Mouse (Mus musculus): ENCODE measurements around the gene Pigo. TPM values are rescaled to one million over a fixed set of nuclear protein-coding genes. Genes with fewer than 3 reads are reported as not detected.
"Not testable (repeated sequence)": the region's sequence is repeated elsewhere in the genome, so short reads cannot be mapped to it uniquely, and the experiment has no call there.

Gene Pigo
- polyA plus RNA-seq, 1 experiment from 2014 or later = 27.8 TPM

GRCm38 (mm10) chr4:43019641-43020465 lies 5.8 kb downstream of the Pigo start:
- Histone ChIP-seq H3K9me3 (no peaks in the 10 kb centered on the region), H3K4me1 (peaks cover 11% of the 10 kb centered on the region), H3K27me3 (no peaks in the 10 kb centered on the region), H3K36me3 (peaks cover 74% of the 10 kb centered on the region), H3K4me3 (no peak overlapping the region), H3K4me2 (no peak overlapping the region), H3K27ac (no peak overlapping the region), H3K9ac (no peak overlapping the region)
- no peak for ATAC-seq (ENCODE audit: insufficient number of reproducible peaks, insufficient read depth, low FRiP score, low TSS enrichment, low read depth)
- 94% methylated on average over 23 of the region's 23 CpGs for WGBS

GRCm38 (mm10) chr4:43019176-43019575 lies 6.4 kb downstream of the Pigo start:
- WGBS = 85% methylated on average over 10 of the region's 10 CpGs
- Histone ChIP-seq H3K4me3 (no peak overlapping the region), H3K9me3 (no peaks in the 10 kb centered on the region), H3K27me3 (no peaks in the 10 kb centered on the region), H3K36me3 (peaks cover 74% of the 10 kb centered on the region), H3K4me1 (peaks cover 4% of the 10 kb centered on the region), H3K4me2 (no peak overlapping the region), H3K27ac (no peak overlapping the region), H3K9ac (no peak overlapping the region)
- no peak for ATAC-seq (ENCODE audit: insufficient number of reproducible peaks, insufficient read depth, low FRiP score, low TSS enrichment, low read depth)

GRCm38 (mm10) chr4:43018156-43018555 lies 7.5 kb downstream of the Pigo start:
- Histone ChIP-seq H3K36me3 (peaks cover 67% of the 10 kb centered on the region), H3K4me2 (no peak overlapping the region), H3K27ac (no peak overlapping the region), H3K27me3 (no peaks in the 10 kb centered on the region), H3K9me3 (no peaks in the 10 kb centered on the region), H3K4me1 (no peaks in the 10 kb centered on the region), H3K4me3 (no peak overlapping the region), H3K9ac (no peak overlapping the region)
- WGBS = 90% methylated on average over 4 of the region's 4 CpGs
- ATAC-seq (ENCODE audit: insufficient number of reproducible peaks, insufficient read depth, low FRiP score, low TSS enrichment, low read depth) = no peak

GRCm38 (mm10) chr4:43012091-43012490 lies 13.5 kb downstream of the Pigo start:
- no peak for ATAC-seq (ENCODE audit: insufficient number of reproducible peaks, insufficient read depth, low FRiP score, low TSS enrichment, low read depth)
- WGBS = 93% methylated on average over 1 of the region's 1 CpGs

GRCm38 (mm10) chr4:43010161-43011038 lies 15.2 kb downstream of the Pigo start, which contains the start of gene Fancg:
Fancg (minus strand) TSS chr4:43010506.
- peak within 1 kb of the TSS; percentile 76 for H3K4me3 ChIP-seq
- H3K36me3 ChIP-seq = peaks cover 14% of the 10 kb centered on the region
- WGBS = 1% methylated on average over 37 of the region's 37 CpGs
- H3K4me2 ChIP-seq = peak within 1 kb of the TSS; percentile 91
- peak within 1 kb of the TSS; percentile 77 for H3K9ac ChIP-seq
- H3K27me3 ChIP-seq = no peaks in the 10 kb centered on the region
- peak within 1 kb of the TSS; percentile 55; the same call in 1 of the 2 replicates for H3K27ac ChIP-seq
- peaks cover 11% of the 10 kb centered on the region for H3K4me1 ChIP-seq
- no peaks in the 10 kb centered on the region for H3K9me3 ChIP-seq
- peak; percentile 86 for ATAC-seq (ENCODE audit: insufficient number of reproducible peaks, insufficient read depth, low FRiP score, low TSS enrichment, low read depth)

More at GRCm38 (mm10) chr4:43012091-43012490, 13.5 kb downstream of the Pigo start:
- no peaks in the 10 kb centered on the region for H3K27me3 ChIP-seq
- no peaks in the 10 kb centered on the region for H3K9me3 ChIP-seq
- H3K4me1 ChIP-seq = peaks cover 11% of the 10 kb centered on the region
- H3K4me3 ChIP-seq = no peak overlapping the region
- H3K4me2 ChIP-seq = no peak overlapping the region
- no peak overlapping the region for H3K27ac ChIP-seq
- no peak overlapping the region for H3K9ac ChIP-seq
- peaks cover 8% of the 10 kb centered on the region for H3K36me3 ChIP-seq

- H3K4me3 ChIP-seq = no peak overlapping the region
- ATAC-seq (ENCODE audit: insufficient number of reproducible peaks, insufficient read depth, low FRiP score, low TSS enrichment, low read depth) = no peak
- no peak overlapping the region for H3K27ac ChIP-seq
- peaks cover 11% of the 10 kb centered on the region for H3K4me1 ChIP-seq
- no peak overlapping the region for H3K9ac ChIP-seq
- no peaks in the 10 kb centered on the region for H3K27me3 ChIP-seq
- no peak overlapping the region for H3K4me2 ChIP-seq
- peaks cover 25% of the 10 kb centered on the region for H3K36me3 ChIP-seq
- H3K9me3 ChIP-seq = no peaks in the 10 kb centered on the region
- WGBS = 53% methylated on average over 2 of the region's 2 CpGs
Observed at GRCm38 (mm10) chr4:43005765-43006164, 19.9 kb downstream of the Pigo start.

GRCm38 (mm10) chr4:43004951-43005350 lies 20.7 kb downstream of the Pigo start:
- H3K4me2 ChIP-seq = no peak overlapping the region
- 89% methylated on average over 3 of the region's 3 CpGs for WGBS
- ATAC-seq (ENCODE audit: insufficient number of reproducible peaks, insufficient read depth, low FRiP score, low TSS enrichment, low read depth) = no peak

GRCm38 (mm10) chr4:43002756-43003439 lies 22.7 kb downstream of the Pigo start:
- Histone ChIP-seq H3K27ac (no peak overlapping the region), H3K4me1 (peaks cover 8% of the 10 kb centered on the region), H3K27me3 (no peaks in the 10 kb centered on the region), H3K4me3 (no peak overlapping the region), H3K4me2 (no peak overlapping the region), H3K9me3 (no peaks in the 10 kb centered on the region), H3K9ac (no peak overlapping the region), H3K36me3 (peaks cover 25% of the 10 kb centered on the region)
- no peak for ATAC-seq (ENCODE audit: insufficient number of reproducible peaks, insufficient read depth, low FRiP score, low TSS enrichment, low read depth)
- 78% methylated on average over 12 of the region's 12 CpGs for WGBS

More at GRCm38 (mm10) chr4:43004951-43005350, 20.7 kb downstream of the Pigo start:
- no peaks in the 10 kb centered on the region for H3K27me3 ChIP-seq
- peaks cover 11% of the 10 kb centered on the region for H3K4me1 ChIP-seq
- H3K36me3 ChIP-seq = peaks cover 25% of the 10 kb centered on the region
- no peak overlapping the region for H3K27ac ChIP-seq
- no peak overlapping the region for H3K4me3 ChIP-seq
- H3K9ac ChIP-seq = 0 out of 2 replicates have a peak overlapping the region, but pooled peaks have one; percentile 36
- H3K9me3 ChIP-seq = no peaks in the 10 kb centered on the region

GRCm38 (mm10) chr4:43001272-43001671 lies 24.3 kb downstream of the Pigo start:
- Histone ChIP-seq H3K27me3 (no peaks in the 10 kb centered on the region), H3K9ac (no peak overlapping the region), H3K4me3 (no peak overlapping the region), H3K36me3 (peaks cover 17% of the 10 kb centered on the region), H3K9me3 (no peaks in the 10 kb centered on the region), H3K27ac (peak overlapping the region; percentile 87; the same call in 1 of the 2 replicates), H3K4me2 (peak overlapping the region; percentile 49; the same call in 1 of the 2 replicates), H3K4me1 (peaks cover 14% of the 10 kb centered on the region)
- whole genome bisulfite sequencing = 91% methylated on average over 2 of the region's 2 CpGs
- no peak for ATAC-seq (ENCODE audit: insufficient number of reproducible peaks, insufficient read depth, low FRiP score, low TSS enrichment, low read depth)

- ATAC-seq (ENCODE audit: insufficient number of reproducible peaks, insufficient read depth, low FRiP score, low TSS enrichment, low read depth) = peak; percentile 96
- Histone ChIP-seq H3K4me2 (peak within 1 kb of the TSS; percentile 89), H3K4me3 (peak within 1 kb of the TSS; percentile 93), H3K27ac (peak within 1 kb of the TSS; percentile 100), H3K9ac (peak within 1 kb of the TSS; percentile 97), H3K36me3 (peaks cover 21% of the 10 kb centered on the region), H3K4me1 (peaks cover 14% of the 10 kb centered on the region)
- not testable (repeated sequence) for H3K27me3 ChIP-seq, H3K9me3 ChIP-seq
- WGBS = under 1% methylated on average over 48 of the region's 56 CpGs
Observed at GRCm38 (mm10) chr4:43000141-43000986, 25.3 kb downstream of the Pigo start, which contains the start of gene Vcp. Vcp (minus strand) TSS chr4:43000507.

Data from embryonic facial prominence, embryonic 13.5 days (tissue).